27 mouse cellular contexts compared by ENCODE assay signal in genomic region chr9:111381056-111382025, GRCm38 (mm10). TPM values are rescaled to one million over a fixed set of nuclear protein-coding genes. Genes with fewer than 3 reads are reported as not detected.
DNase-seq lines count a peak whose midpoint lies in the region; ATAC-seq and TF ChIP-seq lines count a peak whose summit lies in the region.
"Had no signal": no experiment of that assay in that cellular context is flagged by ENCODE, and none has a peak within 500 bp of the region (broad histone marks: within the 10 kb centered on the region; RNA-seq: fewer than 3 reads in every experiment).

No protein-coding gene starts in this region.

- peak; percentile 62 to 63 for DNase-seq in cerebellum, postnatal 14 days
- no peak for DNase-seq in left cerebral cortex, adult 2 months (ENCODE audit: extremely low spot score in 1 of 2, low spot score in 2 of 2)
- no peak for DNase-seq in left cerebral cortex, adult 8-10 months (ENCODE audit: low spot score in 2 of 2)
- peak; percentile 38 to 55 for DNase-seq in layer of hippocampus, postnatal 36 days
- no peak for DNase-seq in kidney, postnatal 4 days
- no peak for DNase-seq in kidney, adult 2 months
- DNase-seq: adrenal gland, adult 8-10 months; cerebellum, adult 11-12 months; cerebellum, adult 9-11 months; gastrocnemius, postnatal 25 days; heart, adult 18-20 months; heart, postnatal 4 days; kidney, postnatal 14 days; lung, postnatal 36 days had no signal

- H3K27me3 ChIP-seq in kidney, adult 2 months (replicated peaks; ENCODE audit: control insufficient read depth, insufficient read depth, low read length) = no peaks in the 10 kb centered on the region
- H3K27me3 ChIP-seq: forebrain, embryonic 13.5 days; heart, embryonic 12.5 days; hindbrain, embryonic 13.5 days; limb, embryonic 12.5 days; liver, embryonic 15.5 days; lung, embryonic 15.5 days; neural tube, embryonic 12.5 days had no signal

- WGBS in kidney, adult 2 months = 88% methylated on average over 9 of the region's 9 CpGs

- no peak for TF ChIP-seq POLR2A in cortical plate, adult 2 months (IDR thresholded peaks at IDR 0.05; ENCODE audit: extremely low read depth, insufficient read depth, low read length)
- TF ChIP-seq POLR2A in kidney, adult 2 months (IDR thresholded peaks at IDR 0.05; ENCODE audit: low read depth, low read length) = no peak

- no peak for ATAC-seq in cerebellum, adult (ENCODE audit: insufficient number of reproducible peaks, low FRiP score, low TSS enrichment)
- ATAC-seq: forebrain, embryonic 13.5 days; intestine, postnatal 0 days; midbrain, embryonic 16.5 days had no signal

- H3K27ac ChIP-seq in left cerebral cortex, adult 2 months = peak overlapping the region; percentile 75
- peak overlapping the region; percentile 66 for H3K27ac ChIP-seq in cortical plate, adult 2 months (ENCODE audit: insufficient read depth, low read length)
- no peak overlapping the region for H3K27ac ChIP-seq in kidney, adult 2 months (ENCODE audit: insufficient read depth, low read depth, low read length)
- H3K27ac ChIP-seq: forebrain, embryonic 13.5 days; hindbrain, embryonic 13.5 days; limb, embryonic 12.5 days; liver, embryonic 15.5 days; lung, embryonic 15.5 days; neural tube, embryonic 12.5 days had no signal

- no peaks in the 10 kb centered on the region for H3K36me3 ChIP-seq in kidney, adult 2 months (ENCODE audit: control insufficient read depth, insufficient read depth, low read length)
- H3K36me3 ChIP-seq: G1E; heart, embryonic 12.5 days; hindbrain, embryonic 13.5 days; limb, embryonic 12.5 days; liver, embryonic 15.5 days; lung, embryonic 15.5 days; neural tube, embryonic 12.5 days had no signal

- TF ChIP-seq CTCF in left cerebral cortex, adult 2 months (IDR thresholded peaks at IDR 0.05) = no peak
- no peak for TF ChIP-seq CTCF in cortical plate, adult 2 months (IDR thresholded peaks at IDR 0.05; ENCODE audit: extremely low read depth, insufficient read depth, low read length)
- TF ChIP-seq CTCF in kidney, adult 2 months (conservative IDR thresholded peaks at IDR 0.05; ENCODE audit: insufficient read depth, insufficient read length, low read depth, low read length) = no peak

- peaks cover 21% of the 10 kb centered on the region for H3K4me1 ChIP-seq in cortical plate, adult 2 months (ENCODE audit: control insufficient read depth, insufficient read depth, low read length)
- H3K4me1 ChIP-seq in kidney, adult 2 months (ENCODE audit: control insufficient read depth, insufficient read depth, low read length) = peaks cover 6% of the 10 kb centered on the region
- H3K4me1 ChIP-seq: liver, embryonic 15.5 days; lung, embryonic 15.5 days had no signal

- intact Hi-C loops in left cerebral cortex, adult 2 months (cut with DNase I) = loop anchor here (1.0 to 5.0 kb wide), 2 partner anchors 58 to 59 kb away; partner anchors contain the start of gene Dclk3

- H3K4me3 ChIP-seq in left cerebral cortex, adult 2 months = no peak overlapping the region
- no peak overlapping the region for H3K4me3 ChIP-seq in cortical plate, adult 2 months (ENCODE audit: insufficient read depth, low read length)
- H3K4me3 ChIP-seq in kidney, adult 2 months (ENCODE audit: insufficient read depth, low read depth, low read length) = no peak overlapping the region
- H3K4me3 ChIP-seq: forebrain, embryonic 13.5 days; heart, embryonic 12.5 days; hindbrain, embryonic 13.5 days; limb, embryonic 12.5 days; liver, embryonic 15.5 days; lung, embryonic 15.5 days; neural tube, embryonic 12.5 days had no signal

RNA-seq across cellular contexts. Expression of gene Dclk3, which starts 57.5 kb away (rescaled TPM):
- total RNA-seq in left cerebral cortex, adult 2 months (2021) = 10 to 100 TPM; 50.8 to 54.7 TPM
- total RNA-seq in left cerebral cortex, adult 8-10 months (2022) = 10 to 100 TPM; 51.1 to 57.2 (median 55.9) TPM
- polyA plus RNA-seq in cortical plate, adult 2 months (2012; rRNA removed) = 24.8 and 28.7 TPM in 2 replicates
- total RNA-seq in layer of hippocampus, postnatal 36 days (2021) = 10 to 100 TPM; 16.0 to 16.5 TPM
- 21.8 and 22.1 TPM in 2 replicates for polyA plus RNA-seq in kidney, adult 2 months (2012; rRNA removed)
- total RNA-seq: megakaryocyte, adult 5-6 weeks had no signal
- polyA plus RNA-seq: G1E; liver, embryonic 15.5 days had no signal

Comparison
In these comparisons a context has a peak if more than half of its experiments do, and no peak if none do; other contexts are left out.
1. DNase-seq: peak in cerebellum, postnatal 14 days (2 of 2) and layer of hippocampus, postnatal 36 days (2 of 2); none in left cerebral cortex, adult 2 months (0 of 2), left cerebral cortex, adult 8-10 months (0 of 2), kidney, postnatal 4 days (0 of 2) and kidney, adult 2 months (single experiment).